ENCODE assay signal across 8 mouse cellular contexts in the genomic region with DNA sequence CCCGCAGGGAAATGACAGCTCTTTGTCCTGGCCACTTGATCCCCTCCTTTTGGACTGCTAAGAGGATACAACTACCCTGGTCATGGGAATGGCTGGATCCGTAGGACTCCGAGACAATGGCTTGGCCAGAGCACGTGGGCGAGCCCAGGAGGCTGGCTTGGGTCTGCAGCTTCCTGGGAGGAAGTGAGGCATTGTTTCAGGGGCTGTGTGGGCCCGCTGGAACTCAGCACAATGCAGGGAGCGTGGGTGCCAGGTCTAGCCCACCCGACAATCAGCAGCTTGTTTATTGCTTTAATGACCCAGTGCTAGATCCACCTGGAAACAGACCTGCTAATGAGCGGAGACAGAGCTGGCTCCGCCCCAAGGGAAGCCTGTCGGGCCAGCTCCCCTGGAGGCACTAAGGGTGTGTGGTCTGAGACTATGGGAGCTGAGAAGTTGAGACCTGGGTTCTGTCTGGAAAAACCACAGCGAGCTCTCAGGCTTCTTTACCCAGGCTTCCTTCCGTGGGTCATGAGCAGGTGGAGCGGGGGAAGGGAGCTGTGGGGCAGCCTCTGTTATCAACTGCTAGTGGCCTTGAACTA. TPM values are rescaled to one million over a fixed set of nuclear protein-coding genes. Genes with fewer than 3 reads are reported as not detected.
A peak's percentile ranks its signal among the peaks of the same experiment; 100 is the strongest.
DNase-seq lines count a peak whose midpoint lies in the region; ATAC-seq lines count a peak whose summit lies in the region.

No protein-coding gene starts in this region.

- H3K4me1 ChIP-seq in heart, embryonic 13.5 days = peaks cover 29% of the 10 kb centered on the region
- H3K4me1 ChIP-seq in neural tube, embryonic 11.5 days (ENCODE audit: control insufficient read depth, insufficient read depth, low read length) = no peaks in the 10 kb centered on the region

- peak; percentile 21 to 41 for DNase-seq in cerebellum, postnatal 25 days
- no peak for DNase-seq in cerebellum, adult 8-10 months
- DNase-seq in adrenal gland, postnatal 36 days = peak; percentile 36 to 48
- peak; percentile 49 to 67 for DNase-seq in kidney, postnatal 4 days
- no peak for DNase-seq in neural tube, embryonic 11.5 days (ENCODE audit: low spot score)
- no peak for DNase-seq in cerebellum, adult 11 months
- DNase-seq in layer of hippocampus, adult 9-11 months = no peak

- ATAC-seq in heart, embryonic 13.5 days (ENCODE audit: extremely low read depth, insufficient number of reproducible peaks, low FRiP score, low TSS enrichment) = 0 out of 2 replicates have a peak, but pooled peaks have one; percentile 55
- ATAC-seq in neural tube, embryonic 11.5 days (ENCODE audit: insufficient read depth, low FRiP score, low TSS enrichment) = no peak

- whole genome bisulfite sequencing in heart, embryonic 13.5 days = 29% methylated on average over 14 of the region's 14 CpGs
- 24% methylated on average over 14 of the region's 14 CpGs for WGBS in neural tube, embryonic 11.5 days

- no peak overlapping the region; the same call in 1 of the 2 replicates for H3K9ac ChIP-seq in heart, embryonic 13.5 days
- 0 out of 2 replicates have a peak overlapping the region, but pooled peaks have one; percentile 30 for H3K9ac ChIP-seq in neural tube, embryonic 11.5 days (ENCODE audit: low read length)

- H3K27me3 ChIP-seq in heart, embryonic 13.5 days (replicated peaks) = no peaks in the 10 kb centered on the region
- H3K27me3 ChIP-seq in neural tube, embryonic 11.5 days (ENCODE audit: control insufficient read depth, insufficient read depth, low read length) = no peaks in the 10 kb centered on the region

- H3K27ac ChIP-seq in heart, embryonic 13.5 days (replicated peaks) = no peak overlapping the region
- no peak overlapping the region for H3K27ac ChIP-seq in neural tube, embryonic 11.5 days (ENCODE audit: low read depth, low read length)

- H3K9me3 ChIP-seq in heart, embryonic 13.5 days = peaks cover 2% of the 10 kb centered on the region; the same call in 1 of the 2 replicates
- no peaks in the 10 kb centered on the region for H3K9me3 ChIP-seq in neural tube, embryonic 11.5 days (ENCODE audit: control insufficient read depth, low read length)

- no peaks in the 10 kb centered on the region for H3K36me3 ChIP-seq in heart, embryonic 13.5 days
- no peaks in the 10 kb centered on the region for H3K36me3 ChIP-seq in neural tube, embryonic 11.5 days (ENCODE audit: control insufficient read depth, insufficient read depth, low read length)

- H3K4me3 ChIP-seq in heart, embryonic 13.5 days = no peak overlapping the region
- no peak overlapping the region for H3K4me3 ChIP-seq in neural tube, embryonic 11.5 days (ENCODE audit: low read depth, low read length)

- H3K4me2 ChIP-seq in heart, embryonic 13.5 days = peak overlapping the region; percentile 49
- no peak overlapping the region for H3K4me2 ChIP-seq in neural tube, embryonic 11.5 days (ENCODE audit: low read depth)

RNA-seq across cellular contexts. Expression of a gene that starts 24.3 kb away (rescaled TPM):
- 10 to 100 TPM; 12.6 to 17.5 TPM for total RNA-seq in adrenal gland, postnatal 36 days (2021)
- polyA plus RNA-seq in heart, embryonic 13.5 days (2015; fragmentation: Nextera tagmentation; extraction: Ambion mirVana) = 4.3 and 4.9 TPM in 2 replicates
- 10.2 and 12.3 TPM in 2 replicates for polyA plus RNA-seq in neural tube, embryonic 11.5 days (2014; fragmentation: Nextera tagmentation; extraction: Ambion mirVana)

Comparison
In these comparisons a context has a peak if more than half of its experiments do, and no peak if none do; other contexts are left out.
1. DNase-seq: peak in cerebellum, postnatal 25 days (2 of 2), adrenal gland, postnatal 36 days (2 of 2) and kidney, postnatal 4 days (2 of 2); none in cerebellum, adult 8-10 months (single experiment), neural tube, embryonic 11.5 days (single experiment), cerebellum, adult 11 months (single experiment) and layer of hippocampus, adult 9-11 months (single experiment).